Mouse (Mus musculus) kidney, adult 9 months (tissue): ENCODE measurements at regions not wholly inside any gene's neighbourhood (a gene's known extent, or its start where the extent isn't known, plus 50 kb on each side); places are given as distances from the start of the nearest gene placed in this dataset.
"Not testable (repeated sequence)": the region's sequence is repeated elsewhere in the genome, so short reads cannot be mapped to it uniquely, and the experiment has no call there.

Experiments used
- DNase-seq: peaks from one replicate; pipeline ENCODE4 v3.0.0; 2022

- no peak for DNase-seq
Measured at GRCm38 (mm10) chr15:8831720-8832620, 121.4 kb upstream of the Slc1a3 start.

- no peak for DNase-seq
Measured at GRCm38 (mm10) chr15:8824861-8825260, 114.3 kb upstream of the Slc1a3 start.

GRCm38 (mm10) chr15:8822795-8823194 is 112.2 kb upstream of the Slc1a3 start:
- not testable (repeated sequence) for DNase-seq

GRCm38 (mm10) chr15:8817542-8817941 is 107.0 kb upstream of the Slc1a3 start:
- peak; percentile 4 for DNase-seq

- DNase-seq, result peak; percentile 47
Measured at GRCm38 (mm10) chr15:8816501-8817368, 106.2 kb upstream of the Slc1a3 start.

- DNase-seq, result no peak
Measured at GRCm38 (mm10) chr15:8815958-8816357, 105.4 kb upstream of the Slc1a3 start.

GRCm38 (mm10) chr15:8815277-8815676 is 104.7 kb upstream of the Slc1a3 start:
- no peak for DNase-seq

- no peak for DNase-seq
Measured at GRCm38 (mm10) chr15:8806354-8806753, 95.8 kb upstream of the Slc1a3 start.

GRCm38 (mm10) chr15:8805565-8805964 is 95.0 kb upstream of the Slc1a3 start:
- DNase-seq, result not testable (repeated sequence)

- no peak for DNase-seq
Measured at GRCm38 (mm10) chr15:8802058-8802457, 91.5 kb upstream of the Slc1a3 start.

- peak; percentile 32 for DNase-seq
Measured at GRCm38 (mm10) chr15:8797015-8797414, 86.5 kb upstream of the Slc1a3 start.

GRCm38 (mm10) chr15:8792106-8792505 is 81.5 kb upstream of the Slc1a3 start:
- DNase-seq, result no peak

GRCm38 (mm10) chr15:8789924-8790323 is 79.4 kb upstream of the Slc1a3 start:
- DNase-seq, result no peak

GRCm38 (mm10) chr15:8789000-8789399 is 78.4 kb upstream of the Slc1a3 start:
- no peak for DNase-seq

- DNase-seq, result no peak
Measured at GRCm38 (mm10) chr15:8785537-8785936, 75.0 kb upstream of the Slc1a3 start.

- no peak for DNase-seq
Measured at GRCm38 (mm10) chr15:8783567-8783966, 73.0 kb upstream of the Slc1a3 start.

- DNase-seq, result no peak
Measured at GRCm38 (mm10) chr15:8783036-8783435, 72.5 kb upstream of the Slc1a3 start.

- DNase-seq, result no peak
Measured at GRCm38 (mm10) chr15:8782131-8782507, 71.6 kb upstream of the Slc1a3 start.

- no peak for DNase-seq
Measured at GRCm38 (mm10) chr15:8781159-8782130, 70.9 kb upstream of the Slc1a3 start.

- DNase-seq, result no peak
Measured at GRCm38 (mm10) chr15:8780371-8780866, 69.9 kb upstream of the Slc1a3 start.

- no peak for DNase-seq
Measured at GRCm38 (mm10) chr15:8767624-8768571, 57.3 kb upstream of the Slc1a3 start.
